Mouse (Mus musculus) forebrain, embryonic 10.5 days (tissue): ENCODE measurements around the gene Ms4a1. TPM values are rescaled to one million over a fixed set of nuclear protein-coding genes. Genes with fewer than 3 reads are reported as not detected.
"Not testable (repeated sequence)": the region's sequence is repeated elsewhere in the genome, so short reads cannot be mapped to it uniquely, and the experiment has no call there.

Experiments used
- DNase-seq: peaks from one replicate; pipeline ENCODE4 v3.0.0-alpha.2; 2017; ENCODE audit warnings: low spot score; ENCODE audit errors: extremely low spot score
- H3K27ac ChIP-seq: fragments of 300-500 bp; sonication (generic); 2 replicates; pipeline ENCODE4 v1.5.1; 2016; ENCODE audit warnings: mild to moderate bottlenecking
- H3K27me3 ChIP-seq: fragments of 300-500 bp; sonication (generic); 2 replicates; pipeline ENCODE4 v1.6.1; 2016; ENCODE audit warnings: mild to moderate bottlenecking; ENCODE audit not compliant: poor library complexity, severe bottlenecking
- H3K36me3 ChIP-seq: fragments of 300-500 bp; sonication (generic); replicated peaks from 2 replicates; pipeline ENCODE4 v1.6.1; 2016; ENCODE audit warnings: mild to moderate bottlenecking, moderate library complexity
- H3K4me1 ChIP-seq: fragments of 300-500 bp; sonication (generic); 2 replicates; pipeline ENCODE4 v1.6.1; 2016
- H3K4me3 ChIP-seq: fragments of 300-500 bp; sonication (generic); 2 replicates; pipeline ENCODE4 v1.5.1; 2016; ENCODE audit warnings: mild to moderate bottlenecking, moderate library complexity
- H3K9me3 ChIP-seq: fragments of 300-500 bp; sonication (generic); 2 replicates; pipeline ENCODE4 v1.6.1; 2016; ENCODE audit warnings: mild to moderate bottlenecking, moderate library complexity
- WGBS: fragments of 180-500 bp; shearing (Covaris S2); methylation state at CpG from one replicate; pipeline ENCODE4 v1.1.7; 2016; 5-methylcytosine and 5-hydroxymethylcytosine counted together
- polyA plus RNA-seq: library from polyadenylated mRNA; unstranded; fragments of >200 nt; fragmentation: Nextera tagmentation; extraction: Ambion mirVana; gene quantifications from 2 replicates; pipeline ENCODE4 v1.2.1, GENCODE M21; 2016

Gene Ms4a1
- not detected in 2 replicates for polyA plus RNA-seq

DNA sequence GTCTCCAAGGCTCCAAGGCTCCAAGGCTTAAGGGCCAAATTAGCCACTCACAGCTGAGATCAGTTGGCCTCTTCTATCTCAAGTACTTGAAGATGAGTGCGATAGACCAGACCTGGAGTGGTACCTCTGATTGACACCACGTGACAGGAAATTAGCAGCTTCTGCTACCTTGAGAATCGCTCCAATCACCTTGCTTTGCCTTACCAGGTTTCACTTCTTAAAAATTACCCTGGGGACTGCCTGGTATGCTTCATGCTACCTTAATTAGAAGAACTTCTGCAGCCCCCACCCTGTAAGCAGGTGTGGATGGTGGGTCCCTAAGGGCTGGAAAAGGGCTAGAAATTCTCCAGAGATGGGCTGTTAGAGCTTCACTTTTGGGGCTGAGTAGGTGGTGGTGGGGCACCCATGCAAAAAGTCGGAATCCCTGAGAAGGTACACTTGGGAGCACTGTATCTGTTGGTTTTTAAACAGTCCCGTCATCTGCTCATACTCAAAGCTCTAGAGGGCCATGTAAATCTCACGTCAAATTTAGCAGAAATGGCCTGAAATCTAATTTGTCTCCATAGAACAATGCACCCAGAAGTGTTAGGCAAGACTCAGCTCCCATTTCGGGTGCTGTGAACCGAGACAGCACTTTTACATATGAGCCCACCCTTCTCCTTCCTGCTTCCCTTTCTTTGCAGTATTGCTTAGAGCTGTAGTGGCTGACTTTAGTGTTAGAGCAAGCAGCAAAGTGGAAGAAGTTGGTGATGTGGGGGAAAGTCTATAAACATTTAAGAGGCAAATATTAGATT, at the start of gene Ms4a1:
Gene Ms4a1 (minus strand): TSS at position 190 of the 794 bp plus-strand sequence.
- Histone ChIP-seq H3K4me1 (no peaks in the 10 kb centered on the region), H3K27ac (no peak within 1 kb of the TSS), H3K9me3 (no peaks in the 10 kb centered on the region), H3K27me3 (no peaks in the 10 kb centered on the region), H3K4me3 (no peak within 1 kb of the TSS), H3K36me3 (no peaks in the 10 kb centered on the region)
- WGBS, result 90% methylated on average over 8 of the region's 8 CpGs
- DNase-seq, result no peak

DNA sequence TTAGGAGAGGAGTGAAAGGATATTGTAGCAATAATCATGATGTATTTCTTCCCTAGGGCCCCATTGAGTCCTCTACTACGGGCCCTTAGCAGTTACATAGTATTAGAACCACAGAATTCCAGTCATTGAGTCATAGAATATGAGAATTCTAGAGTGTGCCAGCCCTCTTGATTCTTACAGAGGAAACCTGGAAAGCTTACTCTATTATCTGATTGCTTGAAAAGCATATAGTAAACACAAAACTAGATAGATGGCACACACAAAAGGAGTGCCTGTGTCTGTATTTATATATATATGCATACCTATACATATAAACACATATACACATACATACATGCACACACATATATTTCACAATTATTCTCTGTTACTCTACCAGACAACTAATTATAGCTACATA, 48.3 kb upstream of the Ms4a1 start, which contains the start of gene Ms4a14:
Gene Ms4a14 (minus strand): TSS at position 101 of the 400 bp plus-strand sequence.
- no peaks in the 10 kb centered on the region for H3K36me3 ChIP-seq
- H3K4me1 ChIP-seq, result no peaks in the 10 kb centered on the region
- H3K4me3 ChIP-seq, result no peak within 1 kb of the TSS
- WGBS, result 88% methylated on average over 1 of the region's 1 CpGs
- no peaks in the 10 kb centered on the region for H3K27me3 ChIP-seq
- H3K9me3 ChIP-seq, result no peaks in the 10 kb centered on the region
- no peak for DNase-seq
- H3K27ac ChIP-seq, result no peak within 1 kb of the TSS

DNA sequence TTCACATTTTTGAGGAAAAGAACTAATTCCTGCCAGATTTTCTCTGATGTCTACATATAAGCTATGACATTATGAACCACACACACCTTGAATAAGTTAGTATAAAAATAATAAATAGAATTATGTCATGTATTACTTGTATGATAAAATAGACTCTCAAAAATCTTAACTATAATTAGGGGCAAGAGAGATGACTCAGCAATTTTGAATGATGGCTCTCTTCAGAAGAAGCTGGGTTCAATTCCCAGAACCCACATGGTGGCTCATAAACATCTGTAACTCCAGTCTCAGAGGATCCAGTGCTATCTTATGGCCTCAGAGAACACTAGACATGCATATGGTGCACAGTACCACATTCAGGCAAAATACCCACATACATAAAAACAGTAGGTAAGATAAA, 42.8 kb upstream of the Ms4a1 start:
- H3K27me3 ChIP-seq, result no peaks in the 10 kb centered on the region
- H3K36me3 ChIP-seq, result no peaks in the 10 kb centered on the region
- no peaks in the 10 kb centered on the region for H3K4me1 ChIP-seq
- DNase-seq, result no peak
- H3K27ac ChIP-seq, result no peak overlapping the region
- no peak overlapping the region for H3K4me3 ChIP-seq
- H3K9me3 ChIP-seq, result no peaks in the 10 kb centered on the region

DNA sequence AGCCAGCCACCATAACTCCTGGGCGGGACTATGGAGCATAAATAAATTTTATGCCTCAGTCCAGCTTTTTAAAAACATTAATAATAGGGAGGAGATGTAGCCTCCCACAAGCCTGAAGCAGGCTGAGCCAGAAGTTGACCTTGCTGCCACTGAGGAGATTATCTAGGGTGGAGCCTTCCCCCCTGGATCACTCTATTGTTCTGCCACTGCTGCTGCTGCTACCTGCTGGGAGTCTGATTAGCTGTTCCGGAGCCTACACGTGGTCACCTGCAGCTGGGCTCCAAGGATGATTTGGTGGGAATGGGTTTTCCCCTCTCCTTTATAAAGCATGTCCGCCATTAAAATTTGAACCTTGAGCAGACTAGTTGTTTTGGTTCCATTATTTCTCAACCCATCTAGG, 33.5 kb upstream of the Ms4a1 start:
- not testable (repeated sequence) for DNase-seq, H3K4me1 ChIP-seq, H3K9me3 ChIP-seq, H3K4me3 ChIP-seq, H3K27ac ChIP-seq, H3K36me3 ChIP-seq, H3K27me3 ChIP-seq
- WGBS, result 23% methylated on average over 4 of the region's 4 CpGs

DNA sequence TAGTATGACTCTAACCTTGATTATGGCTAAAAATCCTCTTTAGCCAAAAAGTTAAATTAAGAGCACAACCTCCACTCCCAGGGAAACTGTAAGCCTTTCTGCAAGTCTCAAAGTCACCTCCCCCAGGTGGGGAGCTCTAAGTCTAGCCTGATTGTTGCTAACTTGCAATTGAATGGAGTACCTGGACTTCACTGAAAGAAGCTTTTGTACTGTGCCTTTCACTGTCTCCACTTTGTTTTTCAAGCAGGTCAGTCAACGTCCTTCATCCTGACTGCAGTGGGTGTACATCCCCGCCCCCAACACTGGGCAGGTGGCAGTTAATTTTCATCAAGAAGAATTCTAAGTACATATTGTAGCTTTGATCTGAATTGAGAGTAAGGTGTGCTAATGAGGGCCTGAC, 32.9 kb upstream of the Ms4a1 start:
- Histone ChIP-seq H3K27ac (no peak overlapping the region), H3K36me3 (no peaks in the 10 kb centered on the region), H3K27me3 (no peaks in the 10 kb centered on the region), H3K4me1 (no peaks in the 10 kb centered on the region), H3K9me3 (no peaks in the 10 kb centered on the region), H3K4me3 (no peak overlapping the region)
- no peak for DNase-seq
- WGBS, result 32% methylated on average over 2 of the region's 2 CpGs

DNA sequence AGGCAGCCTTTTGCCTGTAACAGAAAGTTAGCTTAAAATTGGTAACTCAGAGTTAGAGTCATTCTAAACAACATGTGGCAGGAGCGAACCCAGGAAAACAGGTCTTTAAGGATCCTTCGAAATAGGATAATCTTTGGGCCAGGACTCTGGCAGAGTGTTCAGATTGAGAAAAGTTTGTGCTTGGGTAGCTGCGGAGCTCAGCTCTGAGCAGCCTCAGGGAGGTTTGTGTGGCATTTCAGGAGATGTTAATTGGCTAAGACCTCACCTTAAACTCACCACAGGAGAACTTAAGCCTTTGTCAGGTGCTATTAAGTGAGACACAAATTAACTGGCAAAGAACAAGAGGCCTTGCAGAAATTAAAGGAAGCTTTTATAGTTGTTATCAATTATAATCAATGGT, 27.6 kb upstream of the Ms4a1 start:
- H3K27me3 ChIP-seq, H3K27ac ChIP-seq, H3K9me3 ChIP-seq, H3K4me1 ChIP-seq, H3K36me3 ChIP-seq: not testable (repeated sequence)
- peak overlapping the region; percentile 47; the same call in 1 of the 2 replicates for H3K4me3 ChIP-seq
- WGBS, result 6% methylated on average over 3 of the region's 3 CpGs
- peak; percentile 16 for DNase-seq

DNA sequence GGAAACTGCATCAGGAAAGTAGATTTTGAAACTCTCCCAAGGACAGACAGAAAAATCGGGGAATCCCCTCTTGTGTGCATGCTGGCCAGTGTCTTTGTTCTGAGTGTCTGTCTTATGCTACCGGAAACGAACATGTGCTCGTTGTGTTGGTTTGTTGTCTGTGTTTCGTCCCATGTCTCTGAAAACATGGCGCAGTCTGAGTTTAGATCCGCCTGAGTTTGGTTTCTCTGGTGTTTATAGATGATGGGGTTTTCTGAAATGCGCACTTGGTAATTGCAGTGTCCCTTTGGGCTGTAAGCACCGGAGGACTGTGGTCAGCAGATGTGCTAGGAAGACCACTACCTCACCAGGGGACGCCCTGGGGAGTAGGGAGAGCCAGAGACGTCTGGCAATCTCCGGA, 26.9 kb upstream of the Ms4a1 start:
- no peaks in the 10 kb centered on the region for H3K9me3 ChIP-seq
- 12% methylated on average over 12 of the region's 12 CpGs for WGBS
- no peaks in the 10 kb centered on the region for H3K36me3 ChIP-seq
- peak overlapping the region; percentile 47 for H3K4me3 ChIP-seq
- peak; percentile 26 for DNase-seq
- no peaks in the 10 kb centered on the region for H3K27me3 ChIP-seq
- peak overlapping the region; percentile 68; the same call in 1 of the 2 replicates for H3K27ac ChIP-seq
- 0 out of 2 replicates have a peak, but pooled peaks cover 4% of the 10 kb centered on the region for H3K4me1 ChIP-seq

DNA sequence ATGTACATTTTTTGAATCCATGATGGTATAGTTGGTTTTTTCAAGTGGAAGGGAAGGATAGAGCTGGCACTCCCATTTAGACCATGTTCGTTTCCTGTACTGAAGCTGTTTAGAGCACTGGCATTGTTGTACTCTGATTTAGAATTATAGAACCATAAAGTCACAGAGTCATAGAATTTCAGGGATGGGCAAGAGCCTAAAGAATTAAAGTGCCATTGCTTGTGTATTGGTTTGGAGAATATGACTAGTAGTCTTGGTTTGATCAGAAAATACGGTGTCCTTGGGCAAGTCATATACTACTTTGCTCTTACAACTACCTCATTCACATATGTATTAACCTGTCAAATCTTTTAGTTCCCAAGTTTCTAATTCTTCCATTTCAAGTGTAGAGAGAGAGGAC, 17.7 kb upstream of the Ms4a1 start, which contains the start of gene Ms4a5:
Gene Ms4a5 (minus strand): TSS at position 101 of the 400 bp plus-strand sequence.
- H3K27me3 ChIP-seq, result no peaks in the 10 kb centered on the region
- H3K9me3 ChIP-seq, result no peaks in the 10 kb centered on the region
- H3K4me1 ChIP-seq, result no peaks in the 10 kb centered on the region
- H3K36me3 ChIP-seq, result no peaks in the 10 kb centered on the region
- DNase-seq, result no peak
- H3K4me3 ChIP-seq, result no peak within 1 kb of the TSS
- WGBS, result 92% methylated on average over 2 of the region's 2 CpGs
- H3K27ac ChIP-seq, result no peak within 1 kb of the TSS

DNA sequence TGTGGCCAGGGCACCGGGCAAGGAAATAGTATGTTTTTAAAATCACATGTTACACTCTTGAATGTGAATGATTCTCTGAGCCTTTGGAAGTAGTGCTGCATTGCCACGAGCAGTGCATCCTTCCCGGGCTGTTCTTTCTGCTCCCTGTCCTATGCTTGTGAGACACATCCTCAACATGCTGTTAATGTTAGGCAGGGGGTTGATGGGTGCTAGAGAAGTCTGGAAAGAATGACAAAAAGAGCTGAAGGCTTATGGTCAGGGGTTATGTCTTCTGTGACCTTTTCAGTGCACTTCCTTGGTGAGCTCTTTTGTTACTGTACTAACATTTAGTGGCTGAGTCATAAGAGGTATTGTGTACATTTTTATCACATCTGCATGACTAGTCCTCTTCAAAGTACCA, 14.2 kb upstream of the Ms4a1 start:
- Histone ChIP-seq H3K27ac (no peak overlapping the region), H3K27me3 (no peaks in the 10 kb centered on the region)
- WGBS, result 85% methylated on average over 3 of the region's 3 CpGs

DNA sequence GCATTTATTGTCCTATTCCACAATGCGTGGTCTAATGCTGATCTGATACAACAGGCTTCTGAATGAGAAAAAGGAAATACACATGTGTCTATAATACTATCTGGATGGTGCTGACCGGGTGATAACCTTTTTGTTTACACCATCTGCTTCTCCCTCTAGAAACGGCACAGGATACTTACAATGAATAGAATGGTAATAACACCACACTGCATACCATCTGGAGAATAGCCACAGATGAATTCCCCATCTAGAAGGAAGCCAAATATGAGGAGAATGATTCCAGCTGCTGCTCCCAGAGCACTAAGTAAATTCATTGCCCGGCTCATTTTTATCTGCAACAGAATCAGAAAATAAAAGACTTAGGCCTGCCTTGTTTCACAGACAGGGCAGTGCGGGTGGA, 10.4 kb upstream of the Ms4a1 start:
- Histone ChIP-seq H3K27me3 (no peaks in the 10 kb centered on the region), H3K4me1 (no peaks in the 10 kb centered on the region), H3K9me3 (no peaks in the 10 kb centered on the region), H3K27ac (no peak overlapping the region), H3K4me3 (no peak overlapping the region), H3K36me3 (no peaks in the 10 kb centered on the region)
- 83% methylated on average over 5 of the region's 5 CpGs for WGBS
- no peak for DNase-seq

More for the DNA sequence above, 14.2 kb upstream of the Ms4a1 start:
- Histone ChIP-seq H3K36me3 (no peaks in the 10 kb centered on the region), H3K9me3 (no peaks in the 10 kb centered on the region), H3K4me1 (no peaks in the 10 kb centered on the region), H3K4me3 (no peak overlapping the region)
- DNase-seq, result no peak

DNA sequence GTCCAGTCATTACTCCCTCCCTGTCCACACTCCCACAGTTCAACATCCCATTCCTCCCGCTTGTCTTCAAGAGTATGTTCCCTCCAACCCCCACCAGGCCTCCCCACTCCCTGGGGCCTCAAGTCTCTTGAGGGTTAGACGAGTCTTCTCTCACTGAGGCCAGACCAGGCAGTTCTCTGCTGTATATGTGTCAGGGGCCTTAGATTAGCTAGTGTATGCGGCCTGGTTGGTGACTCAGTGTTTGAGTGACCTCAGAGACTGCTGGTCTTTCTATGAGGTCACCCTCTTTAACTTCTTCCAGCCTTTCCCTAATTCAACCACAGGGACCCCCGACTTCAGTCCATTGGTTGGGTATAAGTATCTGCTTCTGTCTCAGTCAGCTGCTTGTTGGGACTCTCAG, 915 bp upstream of the Ms4a1 start:
- no peaks in the 10 kb centered on the region for H3K4me1 ChIP-seq
- H3K27me3 ChIP-seq, result no peaks in the 10 kb centered on the region
- H3K9me3 ChIP-seq, result no peaks in the 10 kb centered on the region
- DNase-seq, result no peak
- WGBS, result 78% methylated on average over 4 of the region's 4 CpGs
- H3K36me3 ChIP-seq, result no peaks in the 10 kb centered on the region
- H3K4me3 ChIP-seq, result no peak overlapping the region
- H3K27ac ChIP-seq, result no peak overlapping the region

DNA sequence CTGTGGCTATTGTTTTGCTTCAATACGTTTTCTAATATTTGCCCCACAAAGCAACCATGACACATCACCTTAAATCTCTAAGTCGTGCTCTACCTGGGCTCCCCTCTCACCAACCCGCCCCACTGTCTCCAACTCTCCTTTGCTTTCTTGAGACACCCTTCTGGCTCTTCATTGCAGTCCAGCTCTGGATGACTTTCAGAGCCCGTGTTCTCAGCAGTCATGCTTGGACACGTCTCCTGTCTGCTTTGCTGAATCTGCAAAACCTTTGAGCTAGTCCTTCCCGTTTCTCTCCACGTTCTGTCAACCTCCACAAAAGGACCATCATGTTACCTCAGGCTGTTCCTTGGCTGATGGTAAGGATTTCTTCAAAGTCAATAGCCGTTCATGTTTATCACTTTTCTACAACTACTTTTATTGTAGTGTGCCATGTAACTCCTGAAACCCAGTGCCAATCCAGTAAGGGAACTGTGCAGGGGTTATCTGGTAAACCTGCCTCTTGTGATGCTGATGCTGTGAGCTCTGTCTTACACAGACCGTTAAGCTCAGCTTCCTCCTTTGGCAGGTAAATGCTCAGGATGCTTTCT, 1.3 kb downstream of the Ms4a1 start:
- WGBS, result 85% methylated on average over 9 of the region's 9 CpGs
- no peak overlapping the region for H3K27ac ChIP-seq
- H3K4me3 ChIP-seq, result no peak overlapping the region
- H3K27me3 ChIP-seq, result no peaks in the 10 kb centered on the region
- no peaks in the 10 kb centered on the region for H3K9me3 ChIP-seq
- DNase-seq, result no peak
- no peaks in the 10 kb centered on the region for H3K4me1 ChIP-seq
- no peaks in the 10 kb centered on the region for H3K36me3 ChIP-seq

DNA sequence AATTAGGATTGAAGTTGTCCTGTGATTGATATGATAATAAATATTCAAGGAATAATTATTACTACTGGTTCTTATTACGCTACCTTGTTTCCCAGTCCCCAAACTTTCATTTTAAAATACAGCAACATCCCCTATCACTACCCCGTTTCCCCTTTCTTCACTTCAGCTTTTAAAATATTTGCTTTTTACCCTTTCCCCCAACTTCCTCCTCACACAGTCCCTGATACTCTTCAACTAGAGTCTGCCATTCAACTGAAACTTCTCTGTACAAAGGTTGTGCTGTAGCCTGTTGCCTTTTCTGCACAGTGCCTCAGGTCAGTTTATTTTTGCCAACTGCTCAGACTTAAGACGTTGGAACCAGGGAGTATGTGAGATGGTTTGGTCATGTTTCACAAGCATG, 2.5 kb downstream of the Ms4a1 start:
- H3K4me1 ChIP-seq, result no peaks in the 10 kb centered on the region
- DNase-seq, result no peak
- WGBS, result 89% methylated on average over 3 of the region's 3 CpGs
- H3K27ac ChIP-seq, result no peak overlapping the region
- no peaks in the 10 kb centered on the region for H3K27me3 ChIP-seq
- no peaks in the 10 kb centered on the region for H3K36me3 ChIP-seq
- no peaks in the 10 kb centered on the region for H3K9me3 ChIP-seq
- no peak overlapping the region for H3K4me3 ChIP-seq
